8 mouse cellular contexts compared by ENCODE assay signal in genomic region chr19:7103349-7103992, GRCm38 (mm10). TPM values are rescaled to one million over a fixed set of nuclear protein-coding genes. Genes with fewer than 3 reads are reported as not detected.
DNase-seq lines count a peak whose midpoint lies in the region; ATAC-seq lines count a peak whose summit lies in the region.

No protein-coding gene starts in this region.

- WGBS in forebrain, embryonic 12.5 days: 70% methylated on average over 4 of the region's 4 CpGs
- 80% methylated on average over 4 of the region's 4 CpGs for WGBS in hindbrain, embryonic 10.5 days
- WGBS in midbrain, embryonic 16.5 days: 56% methylated on average over 4 of the region's 4 CpGs

- H3K9ac ChIP-seq in forebrain, embryonic 12.5 days: peak overlapping the region; percentile 30
- H3K9ac ChIP-seq in midbrain, embryonic 16.5 days (ENCODE audit: low read depth, low read length): peak overlapping the region; percentile 27; the same call in 1 of the 2 replicates

- peaks cover 11% of the 10 kb centered on the region for H3K27me3 ChIP-seq in forebrain, embryonic 12.5 days
- peaks cover 59% of the 10 kb centered on the region for H3K27me3 ChIP-seq in hindbrain, embryonic 10.5 days (ENCODE audit: insufficient read depth, poor library complexity, severe bottlenecking)
- H3K27me3 ChIP-seq in midbrain, embryonic 16.5 days (ENCODE audit: control insufficient read depth, insufficient read depth, low read depth, low read length): peaks cover 3% of the 10 kb centered on the region; the same call in 1 of the 2 replicates

- ATAC-seq in forebrain, embryonic 12.5 days (ENCODE audit: low FRiP score): 0 out of 2 replicates have a peak, but pooled peaks have one; percentile 4
- 0 out of 2 replicates have a peak, but pooled peaks have one; percentile 7 for ATAC-seq in midbrain, embryonic 16.5 days

- H3K36me3 ChIP-seq in forebrain, embryonic 12.5 days (replicated peaks): no peaks in the 10 kb centered on the region
- no peaks in the 10 kb centered on the region for H3K36me3 ChIP-seq in hindbrain, embryonic 10.5 days
- H3K36me3 ChIP-seq in midbrain, embryonic 16.5 days (ENCODE audit: control insufficient read depth, insufficient read depth, low read length): no peaks in the 10 kb centered on the region

- peaks cover 65% of the 10 kb centered on the region for H3K4me1 ChIP-seq in forebrain, embryonic 12.5 days
- peaks cover 84% of the 10 kb centered on the region for H3K4me1 ChIP-seq in hindbrain, embryonic 10.5 days (replicated peaks)
- H3K4me1 ChIP-seq in midbrain, embryonic 16.5 days (ENCODE audit: control insufficient read depth, insufficient read depth, low read length): peaks cover 26% of the 10 kb centered on the region

- H3K27ac ChIP-seq in forebrain, embryonic 12.5 days: peak overlapping the region; percentile 66; the same call in 1 of the 2 replicates
- H3K27ac ChIP-seq in hindbrain, embryonic 10.5 days: peak overlapping the region; percentile 84
- H3K27ac ChIP-seq in midbrain, embryonic 16.5 days (ENCODE audit: low read length): no peak overlapping the region

- no peaks in the 10 kb centered on the region for H3K9me3 ChIP-seq in forebrain, embryonic 12.5 days
- no peaks in the 10 kb centered on the region for H3K9me3 ChIP-seq in hindbrain, embryonic 10.5 days
- H3K9me3 ChIP-seq in midbrain, embryonic 16.5 days (replicated peaks; ENCODE audit: control insufficient read depth, low read length, poor library complexity, severe bottlenecking): no peaks in the 10 kb centered on the region

- H3K4me3 ChIP-seq in forebrain, embryonic 12.5 days (replicated peaks): no peak overlapping the region
- H3K4me3 ChIP-seq in hindbrain, embryonic 10.5 days: peak overlapping the region; percentile 32
- no peak overlapping the region for H3K4me3 ChIP-seq in midbrain, embryonic 16.5 days (ENCODE audit: low read depth, low read length)

- intact Hi-C loops in heart, postnatal 25 days (cut with DNase I): no loop called here

- DNase-seq in heart, adult 11 months: peak; percentile 96
- DNase-seq in heart, postnatal 25 days (ENCODE audit: low spot score): no peak
- no peak for DNase-seq in hindbrain, embryonic 10.5 days (ENCODE audit: low spot score)
- DNase-seq in thymus, postnatal 14 days: no peak
- no peak for DNase-seq in ovary, postnatal 14 days (ENCODE audit: low spot score)
- no peak for DNase-seq in kidney, postnatal 4 days

- peak overlapping the region; percentile 15 for H3K4me2 ChIP-seq in forebrain, embryonic 12.5 days
- no peak overlapping the region for H3K4me2 ChIP-seq in midbrain, embryonic 16.5 days (ENCODE audit: low read length)

RNA-seq across cellular contexts. Expression of gene Flrt1, which starts 2.1 kb away (rescaled TPM):
- total RNA-seq in heart, postnatal 25 days (2021): 1 to 10 TPM; 1.1 to 1.4 TPM
- 7.3 and 8.0 TPM in 2 replicates for polyA plus RNA-seq in forebrain, embryonic 12.5 days (2016; fragmentation: Nextera tagmentation; extraction: Ambion mirVana)
- polyA plus RNA-seq in hindbrain, embryonic 10.5 days (2016; fragmentation: Nextera tagmentation; extraction: Ambion mirVana): 3.1 and 4.0 TPM in 2 replicates
- polyA plus RNA-seq in midbrain, embryonic 16.5 days (2015; fragmentation: Nextera tagmentation; extraction: Ambion mirVana): 11.6 and 12.0 TPM in 2 replicates

RNA-seq across cellular contexts. Expression of gene Macrod1, which starts 46.9 kb away (rescaled TPM):
- 100 to 1,000 TPM; 240 to 243 TPM for total RNA-seq in heart, postnatal 25 days (2021)
- 4.4 and 5.3 TPM in 2 replicates for polyA plus RNA-seq in forebrain, embryonic 12.5 days (2016; fragmentation: Nextera tagmentation; extraction: Ambion mirVana)
- 2.9 and 3.4 TPM in 2 replicates for polyA plus RNA-seq in hindbrain, embryonic 10.5 days (2016; fragmentation: Nextera tagmentation; extraction: Ambion mirVana)
- 4.4 and 5.9 TPM in 2 replicates for polyA plus RNA-seq in midbrain, embryonic 16.5 days (2015; fragmentation: Nextera tagmentation; extraction: Ambion mirVana)
